Mouse (Mus musculus) stomach, embryonic 16.5 days (tissue): ENCODE data around the gene Acbd4. TPM values are rescaled to one million over a fixed set of nuclear protein-coding genes. Genes with fewer than 3 reads are reported as not detected.

Source experiments
- ATAC-seq: fragments of 200-750 bp; cut with Nextera tagmentation; 2 replicates; pipeline ENCODE4 v1.8.0; 2017; ENCODE audit warnings: moderate number of reproducible peaks, moderate TSS enrichment; ENCODE audit not compliant: insufficient read depth, low FRiP score
- H3K27ac ChIP-seq: fragments of 300-500 bp; sonication (generic); 2 replicates; pipeline ENCODE4 v1.5.1; 2014; ENCODE audit warnings: low read length
- H3K27me3 ChIP-seq: fragments of 300-500 bp; sonication (generic); 2 replicates; pipeline ENCODE4 v1.6.1; 2014; ENCODE audit warnings: low read length, control low read depth, mixed read lengths; ENCODE audit not compliant: control insufficient read depth, insufficient read depth
- H3K36me3 ChIP-seq: fragments of 300-500 bp; sonication (generic); 2 replicates; pipeline ENCODE4 v1.6.1; 2014; ENCODE audit warnings: low read length; ENCODE audit not compliant: control insufficient read depth, insufficient read depth
- H3K4me1 ChIP-seq: fragments of 300-500 bp; sonication (generic); 2 replicates; pipeline ENCODE4 v1.6.1; 2014; ENCODE audit warnings: low read length, control low read depth, mixed read lengths; ENCODE audit not compliant: control insufficient read depth, insufficient read depth
- H3K4me2 ChIP-seq: fragments of 300-500 bp; sonication (generic); 2 replicates; pipeline ENCODE4 v1.6.1; 2014; ENCODE audit warnings: low read depth, low read length, mixed read lengths
- H3K4me3 ChIP-seq: fragments of 300-500 bp; sonication (generic); replicated peaks from 2 replicates; pipeline ENCODE4 v1.5.1; 2014; ENCODE audit warnings: mild to moderate bottlenecking, low read length
- H3K9ac ChIP-seq: fragments of 300-500 bp; sonication (generic); 2 replicates; pipeline ENCODE4 v1.6.1; 2014; ENCODE audit warnings: low read length
- H3K9me3 ChIP-seq: fragments of 300-500 bp; sonication (generic); replicated peaks from 2 replicates; pipeline ENCODE4 v1.6.1; 2016; ENCODE audit warnings: low read length, control low read depth; ENCODE audit not compliant: control insufficient read depth
- WGBS: fragments of 180-500 bp; shearing (Covaris S2); extraction: QIAGEN DNeasy Blood & Tissue Kit; methylation state at CpG from one replicate; pipeline ENCODE4 v1.1.7; 2014; 5-methylcytosine and 5-hydroxymethylcytosine counted together
- polyA plus RNA-seq: library from polyadenylated mRNA; unstranded; fragments of >200 nt; fragmentation: Nextera tagmentation; extraction: Ambion mirVana; gene quantifications from 2 replicates; pipeline ENCODE4 v1.2.1, GENCODE M21; 2015

Acbd4 gene
- polyA plus RNA-seq, 1 experiment from 2014 or later, result 31.0 TPM

DNA sequence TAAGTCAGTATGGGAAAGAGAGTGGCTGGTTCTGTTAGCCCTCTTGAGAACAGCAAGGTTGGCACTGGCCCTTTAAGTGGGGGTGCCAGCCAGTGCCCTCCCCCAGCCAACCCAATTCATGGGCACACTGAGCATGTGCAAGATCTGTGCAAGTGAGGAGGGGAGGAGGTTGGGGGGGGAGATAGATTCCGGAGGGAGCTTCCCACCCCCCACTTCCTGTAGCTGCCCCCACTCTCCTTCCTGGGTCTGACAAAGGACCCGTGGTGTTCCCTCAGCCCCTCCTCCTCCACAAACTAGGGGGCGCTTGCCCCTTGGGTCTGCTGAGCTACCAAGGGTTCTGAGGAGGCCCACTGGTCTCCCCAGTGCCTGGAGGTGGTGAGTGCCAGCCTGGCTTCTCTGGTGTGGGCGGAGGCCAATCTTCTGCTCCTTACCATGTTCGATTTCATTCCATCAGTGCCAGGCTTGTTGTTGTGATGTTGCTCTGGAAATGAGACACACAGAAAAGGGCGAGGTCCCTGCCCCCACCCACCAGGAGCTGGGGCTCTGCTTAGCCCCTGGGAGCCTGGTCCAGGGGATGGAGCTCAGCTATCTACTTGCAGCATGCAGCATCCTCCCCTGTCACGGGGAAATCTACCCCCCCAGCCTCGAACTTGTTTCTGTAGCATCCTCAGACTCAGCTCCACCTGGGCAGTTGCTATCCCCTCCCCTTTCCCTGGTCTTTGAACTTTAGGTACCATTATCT, 41.1 kb downstream of the Acbd4 start:
- no peaks in the 10 kb centered on the region for H3K36me3 ChIP-seq
- H3K27ac ChIP-seq, result peak overlapping the region; percentile 98
- H3K9me3 ChIP-seq, result no peaks in the 10 kb centered on the region
- ATAC-seq, result peak; percentile 35; the same call in 1 of the 2 replicates
- peaks cover 35% of the 10 kb centered on the region for H3K4me1 ChIP-seq
- peak overlapping the region; percentile 34; the same call in 1 of the 2 replicates for H3K4me2 ChIP-seq
- H3K4me3 ChIP-seq, result peak overlapping the region; percentile 10; the same call in 1 of the 2 replicates
- peak overlapping the region; percentile 40 for H3K9ac ChIP-seq
- no peaks in the 10 kb centered on the region for H3K27me3 ChIP-seq
- WGBS, result 31% methylated on average over 8 of the region's 8 CpGs

DNA sequence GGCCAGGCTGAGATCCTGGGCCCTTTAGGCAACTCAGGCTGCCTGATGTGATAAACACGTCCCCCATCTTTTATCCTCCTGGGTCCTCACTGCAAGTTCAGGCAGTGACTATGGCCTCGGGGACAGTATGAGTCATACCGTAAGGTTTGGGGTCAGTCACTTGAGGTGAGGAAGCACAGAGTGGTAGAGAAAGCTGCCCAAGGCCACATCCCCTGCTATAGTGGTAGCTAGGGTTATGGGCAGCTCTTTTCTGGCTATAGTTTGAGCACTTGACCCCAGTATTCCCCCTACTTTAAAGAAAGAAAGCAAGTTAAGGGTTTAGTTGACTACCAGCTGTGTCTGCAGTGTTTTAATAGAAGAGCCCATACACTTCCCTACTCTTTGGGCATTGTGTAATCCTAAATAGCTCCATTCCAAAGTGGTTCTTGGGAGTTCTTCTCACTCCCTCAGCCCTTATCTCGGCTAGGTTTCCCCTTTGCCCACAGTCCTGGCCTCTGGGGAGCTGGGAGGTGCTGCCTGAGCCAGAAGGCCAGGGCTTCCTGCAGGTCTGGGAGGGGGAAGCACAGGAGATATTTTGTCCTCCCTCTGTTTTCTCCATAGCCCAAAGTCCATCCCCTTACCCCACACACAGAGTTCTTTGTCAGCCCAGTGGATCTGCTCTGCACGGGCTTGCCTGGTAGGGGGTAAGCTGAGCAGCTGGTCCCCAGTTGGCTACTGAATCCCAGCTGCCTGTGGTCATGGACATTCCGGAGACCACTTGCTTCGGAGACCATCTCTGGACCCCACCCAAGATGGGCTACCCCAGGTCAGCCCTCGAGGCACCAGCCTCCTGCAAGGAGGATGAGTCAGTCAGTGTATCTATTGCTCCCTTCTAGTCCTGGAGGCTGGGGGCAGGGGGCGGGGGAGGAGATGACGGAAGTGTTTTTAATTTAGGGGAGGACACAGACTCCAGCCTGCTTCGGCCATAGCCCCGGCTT, 43.1 kb downstream of the Acbd4 start:
- peak overlapping the region; percentile 9; the same call in 1 of the 2 replicates for H3K27ac ChIP-seq
- H3K9me3 ChIP-seq, result no peaks in the 10 kb centered on the region
- no peak overlapping the region for H3K9ac ChIP-seq
- H3K4me3 ChIP-seq, result no peak overlapping the region
- no peak overlapping the region for H3K4me2 ChIP-seq
- WGBS, result 41% methylated on average over 12 of the region's 12 CpGs
- no peaks in the 10 kb centered on the region for H3K27me3 ChIP-seq
- no peak for ATAC-seq
- no peaks in the 10 kb centered on the region for H3K36me3 ChIP-seq
- H3K4me1 ChIP-seq, result peaks cover 35% of the 10 kb centered on the region

DNA sequence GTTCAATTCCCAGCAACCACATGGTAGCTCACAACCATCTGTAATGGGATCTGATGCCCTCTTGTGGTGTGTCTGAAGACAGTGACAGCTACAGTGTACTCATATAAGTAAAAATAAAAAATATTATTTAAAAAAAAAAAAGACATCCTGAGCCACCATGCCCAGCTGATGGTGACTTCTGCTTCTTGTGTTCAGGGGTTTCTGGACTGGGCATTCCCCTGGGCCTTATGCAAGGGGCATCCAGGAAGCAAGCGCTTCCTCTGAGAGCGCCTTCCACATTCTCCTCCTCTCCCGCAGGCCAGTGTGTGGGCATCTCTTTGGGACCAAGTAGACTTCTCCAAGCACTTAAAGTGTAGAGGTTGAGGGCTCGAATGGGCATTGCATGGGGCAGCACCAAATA, 44.9 kb downstream of the Acbd4 start:
- no peak overlapping the region for H3K4me2 ChIP-seq
- 85% methylated on average over 4 of the region's 4 CpGs for WGBS
- no peaks in the 10 kb centered on the region for H3K27me3 ChIP-seq
- no peak overlapping the region for H3K9ac ChIP-seq
- H3K4me1 ChIP-seq, result peaks cover 24% of the 10 kb centered on the region
- H3K9me3 ChIP-seq, result no peaks in the 10 kb centered on the region
- ATAC-seq, result no peak
- no peak overlapping the region for H3K4me3 ChIP-seq
- no peaks in the 10 kb centered on the region for H3K36me3 ChIP-seq
- no peak overlapping the region for H3K27ac ChIP-seq

- Histone ChIP-seq H3K36me3 (no peaks in the 10 kb centered on the region), H3K4me2 (no peak overlapping the region), H3K27me3 (no peaks in the 10 kb centered on the region), H3K4me3 (no peak overlapping the region), H3K4me1 (peaks cover 10% of the 10 kb centered on the region), H3K9me3 (no peaks in the 10 kb centered on the region), H3K27ac (no peak overlapping the region), H3K9ac (no peak overlapping the region)
- 59% methylated on average over 4 of the region's 4 CpGs for WGBS
- ATAC-seq, result no peak
Observed at GRCm38 (mm10) chr11:103147766-103148165, 46.3 kb downstream of the Acbd4 start.

DNA sequence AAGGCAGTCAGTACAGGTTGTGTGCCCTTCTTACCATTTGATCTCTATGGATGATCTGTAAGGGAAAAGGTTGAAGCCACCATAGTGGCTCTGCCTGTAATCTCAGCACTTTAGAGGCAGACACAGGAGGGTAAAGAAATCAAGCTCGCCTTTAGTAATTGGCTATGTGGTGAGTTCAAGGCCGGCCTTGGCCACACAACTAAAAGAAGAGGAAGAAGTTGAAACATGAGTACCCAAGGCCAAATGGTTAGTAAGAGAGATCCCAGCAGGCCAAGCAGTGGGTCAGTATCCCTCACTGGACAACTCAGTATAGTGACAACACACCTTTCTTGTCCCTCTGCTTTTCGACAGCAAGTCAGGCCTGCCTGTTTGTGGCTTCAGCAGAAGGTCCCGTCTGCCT, 48.3 kb downstream of the Acbd4 start:
- no peak overlapping the region for H3K4me2 ChIP-seq
- no peak overlapping the region for H3K9ac ChIP-seq
- peaks cover 4% of the 10 kb centered on the region; the same call in 1 of the 2 replicates for H3K4me1 ChIP-seq
- H3K27me3 ChIP-seq, result no peaks in the 10 kb centered on the region
- no peak overlapping the region for H3K27ac ChIP-seq
- no peak overlapping the region for H3K4me3 ChIP-seq
- no peaks in the 10 kb centered on the region for H3K36me3 ChIP-seq
- WGBS, result 87% methylated on average over 4 of the region's 4 CpGs
- no peak for ATAC-seq
- no peaks in the 10 kb centered on the region for H3K9me3 ChIP-seq

GRCm38 (mm10) chr11:103158621-103159478, 57.4 kb downstream of the Acbd4 start:
- Histone ChIP-seq H3K4me2 (peak overlapping the region; percentile 90), H3K4me1 (peaks cover 6% of the 10 kb centered on the region), H3K36me3 (no peaks in the 10 kb centered on the region), H3K4me3 (peak overlapping the region; percentile 43), H3K9ac (peak overlapping the region; percentile 68), H3K27me3 (no peaks in the 10 kb centered on the region), H3K27ac (peak overlapping the region; percentile 33; the same call in 1 of the 2 replicates), H3K9me3 (no peaks in the 10 kb centered on the region)
- ATAC-seq, result peak; percentile 95
- 2% methylated on average over 25 of the region's 25 CpGs for WGBS

DNA sequence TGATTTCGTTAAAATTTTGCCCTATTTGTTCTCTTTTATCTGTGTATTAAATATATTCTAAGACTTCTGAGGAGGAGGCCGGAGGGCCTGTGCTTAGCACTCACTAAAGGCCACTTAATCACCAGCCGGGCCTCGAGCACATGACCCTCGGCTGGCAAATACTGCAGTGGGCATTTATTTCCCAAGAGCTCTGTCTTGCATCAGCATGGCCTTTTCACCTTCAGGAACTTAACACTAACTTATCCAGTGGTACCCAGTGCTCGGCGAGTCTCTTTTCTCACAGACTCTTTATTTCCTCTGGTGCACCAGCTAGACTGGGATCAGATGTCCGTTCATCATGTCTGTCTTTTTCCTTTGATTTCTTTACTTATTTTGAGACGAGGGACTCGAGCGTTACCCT, 59.3 kb downstream of the Acbd4 start:
- peaks cover 6% of the 10 kb centered on the region for H3K4me1 ChIP-seq
- H3K4me2 ChIP-seq, result no peak overlapping the region
- H3K27me3 ChIP-seq, result no peaks in the 10 kb centered on the region
- 83% methylated on average over 11 of the region's 11 CpGs for WGBS
- H3K4me3 ChIP-seq, result no peak overlapping the region
- no peaks in the 10 kb centered on the region for H3K36me3 ChIP-seq
- ATAC-seq, result no peak
- H3K9me3 ChIP-seq, result no peaks in the 10 kb centered on the region
- H3K27ac ChIP-seq, result no peak overlapping the region
- H3K9ac ChIP-seq, result no peak overlapping the region

DNA sequence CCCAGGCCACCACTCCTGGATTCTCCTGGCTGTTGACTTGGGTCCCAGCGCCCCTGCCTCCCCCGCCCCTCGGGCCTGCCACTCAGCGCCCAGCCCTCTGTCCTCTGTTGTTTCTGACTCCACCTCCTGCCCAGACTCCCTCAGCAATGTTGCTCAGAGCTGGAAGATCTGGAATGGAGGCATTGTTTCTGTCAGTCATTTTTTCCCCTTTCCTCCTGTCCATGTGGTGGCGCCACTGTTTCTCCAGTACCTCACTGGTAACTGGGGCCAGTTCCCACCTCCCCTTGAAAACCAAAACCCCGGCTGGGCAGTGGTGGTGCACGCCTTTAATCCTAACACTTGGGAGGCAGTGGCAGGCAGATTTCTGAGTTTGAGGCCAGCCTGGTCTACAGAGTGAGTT, 60.0 kb downstream of the Acbd4 start:
- Histone ChIP-seq H3K27ac (no peak overlapping the region), H3K36me3 (no peaks in the 10 kb centered on the region), H3K27me3 (no peaks in the 10 kb centered on the region), H3K4me3 (no peak overlapping the region), H3K9me3 (no peaks in the 10 kb centered on the region), H3K4me1 (peaks cover 6% of the 10 kb centered on the region), H3K9ac (no peak overlapping the region), H3K4me2 (no peak overlapping the region)
- 78% methylated on average over 7 of the region's 7 CpGs for WGBS
- ATAC-seq, result no peak
